Mouse (Mus musculus) embryo, embryonic 10 days (tissue): ENCODE results near the gene Gm15319.
"Not testable (repeated sequence)": the region's sequence is repeated elsewhere in the genome, so short reads cannot be mapped to it uniquely, and the experiment has no call there.

Experiments used
- DNase-seq: peaks from one replicate; pipeline ENCODE4 v3.0.0-alpha.2; 2015; ENCODE audit warnings: low spot score

Gene Gm15319

DNA sequence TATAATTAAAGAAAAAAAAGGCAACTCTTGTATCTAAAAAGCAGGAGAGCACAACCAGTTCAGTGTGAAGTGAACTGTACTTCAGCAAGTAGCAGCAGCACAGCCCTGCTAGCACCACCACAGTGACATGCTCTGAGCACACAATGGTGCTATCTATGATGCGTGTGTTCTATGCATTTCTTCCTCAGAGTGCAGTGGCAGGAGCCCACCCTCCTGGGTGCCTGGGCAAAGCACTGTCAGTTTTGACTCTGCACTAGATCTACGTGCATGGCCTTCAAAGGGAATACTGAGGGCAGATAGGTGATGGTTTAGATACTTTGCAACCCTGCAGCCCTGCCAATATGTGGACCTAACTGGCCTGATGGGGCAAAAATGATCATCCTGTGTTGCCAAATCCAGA, at the start of gene Gm15319:
TSS of gene Gm15319 (minus strand) at position 101 of the 400 bp plus-strand sequence.
- not testable (repeated sequence) for DNase-seq

DNA sequence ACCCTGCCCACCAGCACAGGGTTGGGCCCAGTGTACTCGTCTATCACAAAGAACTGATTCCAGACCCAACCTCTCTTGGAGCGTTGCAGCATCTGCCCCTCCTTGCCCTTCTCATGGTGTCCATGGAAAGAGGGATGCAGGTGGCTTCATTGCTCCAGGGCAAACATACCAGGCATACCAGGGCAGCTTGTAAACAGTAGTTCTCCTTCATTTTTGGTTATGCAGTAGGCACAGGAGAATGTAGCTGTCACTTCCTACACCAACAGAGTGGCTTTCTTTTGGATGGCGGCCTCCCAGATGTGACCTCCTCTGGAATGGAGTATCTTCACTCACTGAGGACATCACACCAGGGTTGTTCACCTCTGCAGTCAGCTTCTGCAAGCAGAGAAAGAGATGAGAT, 47.3 kb upstream of the Gm15319 start:
- DNase-seq: not testable (repeated sequence)

DNA sequence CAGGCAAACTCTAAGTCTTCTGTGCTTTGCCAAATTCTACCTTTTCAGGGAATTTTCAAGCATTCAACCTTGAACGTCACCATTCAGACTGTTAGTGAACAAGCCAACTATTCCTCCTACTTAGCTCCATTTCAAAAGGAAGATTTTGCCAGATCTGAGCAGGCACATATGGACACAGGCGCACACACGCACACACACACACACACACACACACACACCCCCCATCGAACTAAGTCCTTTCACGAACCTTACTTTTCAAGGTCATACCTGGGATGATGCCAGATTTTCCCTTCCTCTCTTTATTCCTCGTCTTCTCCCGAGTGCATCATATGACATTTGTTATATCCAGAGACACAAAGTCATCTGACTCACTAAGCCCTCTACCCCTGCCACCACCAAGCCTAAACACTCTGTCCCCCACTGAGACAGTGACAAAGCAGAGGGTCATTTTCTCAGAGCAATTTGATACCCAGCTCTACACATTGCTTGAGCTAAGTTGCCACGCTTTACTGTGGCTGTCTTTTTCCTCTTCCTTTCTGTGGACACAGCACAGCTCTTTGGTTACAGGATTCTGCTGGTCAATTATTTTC, 45.5 kb upstream of the Gm15319 start:
- DNase-seq: peak; percentile 1

DNA sequence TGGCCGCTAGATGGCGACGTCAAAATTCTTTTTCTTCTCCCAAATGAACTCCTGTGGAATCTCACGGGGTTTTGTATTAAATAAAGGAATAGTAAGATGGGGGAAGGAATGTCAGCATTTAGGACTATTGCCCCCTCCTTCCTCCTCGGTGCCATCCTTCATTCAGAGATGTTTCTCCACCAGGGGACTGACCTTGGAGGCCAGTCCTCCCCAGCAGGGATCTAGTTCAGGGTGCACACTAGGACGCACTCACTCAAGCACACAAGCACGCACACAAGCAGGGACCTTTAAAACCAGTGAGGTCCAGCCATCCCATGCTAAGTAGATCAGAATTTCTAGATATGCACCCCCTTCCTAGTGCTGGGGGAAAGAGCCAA, 26.3 kb upstream of the Gm15319 start:
- DNase-seq: not testable (repeated sequence)

DNA sequence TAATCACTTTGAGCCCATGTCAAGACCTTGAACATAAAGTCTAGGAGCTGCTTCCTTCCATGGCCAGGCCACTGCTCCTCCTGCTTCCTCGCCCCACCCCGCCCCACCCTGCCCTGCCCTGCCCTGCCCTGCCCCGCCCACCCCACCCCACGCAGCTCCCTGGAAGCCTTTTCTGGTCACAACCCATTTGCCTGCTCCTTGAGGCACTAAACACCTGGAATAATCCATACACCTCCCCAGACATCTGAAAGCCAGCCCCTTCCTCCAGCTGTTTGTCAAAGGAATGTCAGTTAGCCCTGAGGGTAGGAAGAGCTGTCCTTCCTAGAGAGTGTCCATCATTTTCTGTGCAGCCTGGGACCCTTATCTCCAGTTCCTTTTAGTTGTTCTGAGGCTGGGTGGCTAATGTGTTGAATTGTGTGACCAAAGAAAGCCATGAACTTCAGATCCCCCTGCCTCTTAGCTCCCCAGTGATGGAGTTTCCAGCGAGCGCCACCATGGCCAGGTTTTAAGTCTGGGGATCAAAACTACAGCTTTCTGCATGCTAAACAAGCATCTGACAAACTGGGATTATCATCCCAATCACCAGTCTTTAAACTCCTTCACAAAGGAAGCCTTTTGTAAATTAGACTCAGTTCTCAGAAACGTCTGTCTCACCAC, 25.8 kb upstream of the Gm15319 start:
- not testable (repeated sequence) for DNase-seq

DNA sequence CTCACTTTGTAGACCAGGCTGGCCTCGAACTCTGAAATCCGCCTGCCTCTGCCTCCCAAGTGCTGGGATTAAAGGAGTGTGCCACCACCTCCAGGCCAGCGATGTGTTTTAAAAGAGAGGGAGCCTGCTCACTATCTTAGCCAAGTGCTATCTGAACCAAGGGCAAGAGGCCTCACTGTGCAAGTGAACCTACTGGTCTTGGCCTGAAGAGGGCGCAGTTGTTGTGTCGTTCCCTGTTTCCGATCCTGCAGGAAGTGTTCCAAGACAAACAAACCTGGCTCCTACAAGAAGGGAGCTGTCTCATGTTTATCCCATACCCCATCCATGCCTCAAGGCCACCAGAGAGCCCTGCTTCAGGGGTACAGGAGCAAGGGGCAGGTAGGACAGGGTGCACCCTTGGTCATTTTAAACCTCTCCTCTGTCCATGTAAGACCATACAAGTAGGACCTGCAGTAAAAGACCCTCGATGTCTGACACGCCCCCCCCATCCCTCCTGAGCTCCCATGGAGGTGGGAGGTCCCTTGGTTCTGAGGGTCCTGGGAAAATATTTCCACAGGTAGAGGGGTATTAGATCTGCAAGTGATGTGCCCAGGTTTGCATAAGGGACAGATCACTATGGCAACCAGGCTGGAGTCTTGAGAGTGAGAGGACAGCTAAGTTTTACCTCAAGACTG, 24.2 kb upstream of the Gm15319 start:
- peak; percentile 0 for DNase-seq

DNA sequence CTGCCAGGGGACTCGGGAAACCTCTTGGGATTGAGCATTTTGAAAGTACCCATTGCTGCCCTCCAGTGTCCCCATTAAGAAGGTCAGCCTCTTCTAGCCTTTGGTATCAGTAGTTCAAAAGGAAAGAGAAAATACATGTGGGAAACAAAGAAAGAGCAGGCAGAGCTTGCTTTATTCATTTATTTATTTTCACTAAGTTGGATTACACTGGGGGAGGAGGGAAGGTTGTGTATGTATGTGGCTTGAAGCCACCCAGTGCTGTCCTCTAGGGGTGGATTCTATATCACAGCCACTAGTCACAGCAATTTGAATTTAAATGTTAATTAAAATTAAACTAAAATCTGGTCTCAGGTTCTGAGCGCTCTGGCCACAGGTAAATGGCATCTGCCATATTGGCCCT, 22.0 kb upstream of the Gm15319 start:
- not testable (repeated sequence) for DNase-seq

DNA sequence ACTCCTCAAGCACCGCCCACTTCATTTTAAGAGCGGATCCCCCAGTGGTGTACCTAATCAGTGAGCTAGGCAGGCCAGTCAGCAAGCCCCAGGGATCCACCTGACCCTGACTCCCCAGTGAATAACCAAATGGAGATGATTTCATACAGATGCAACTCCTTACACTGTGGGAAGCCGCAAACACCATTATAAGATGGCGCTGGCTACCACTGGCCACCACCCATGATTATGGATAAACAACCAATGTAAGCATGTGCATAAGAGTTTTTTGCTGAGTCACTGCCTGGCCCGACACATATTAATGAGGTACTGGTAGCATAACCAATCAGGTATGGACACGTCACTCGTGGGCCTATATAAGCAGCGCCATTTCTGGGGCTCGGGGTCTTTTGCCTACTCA, 21.1 kb upstream of the Gm15319 start:
- DNase-seq: not testable (repeated sequence)

DNA sequence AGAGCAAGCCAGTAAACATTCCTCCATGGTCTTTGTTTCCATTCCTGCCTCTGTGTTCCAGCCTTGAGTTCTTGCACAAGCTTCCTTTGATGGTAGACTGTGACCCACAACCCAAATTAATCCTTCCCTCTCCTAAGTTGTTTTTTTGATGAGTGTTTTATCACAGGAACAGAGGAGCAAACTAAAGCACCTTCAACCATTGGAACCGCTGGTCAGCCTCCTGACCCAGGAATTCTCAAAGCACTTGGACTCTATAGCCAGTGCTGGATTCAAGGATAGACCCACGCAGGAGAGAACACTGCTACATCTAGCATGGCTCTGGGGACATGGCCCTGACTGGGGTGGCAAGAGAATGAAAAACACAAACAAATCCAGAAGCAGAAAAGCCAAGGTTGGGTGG, 19.1 kb upstream of the Gm15319 start:
- DNase-seq: not testable (repeated sequence)

DNA sequence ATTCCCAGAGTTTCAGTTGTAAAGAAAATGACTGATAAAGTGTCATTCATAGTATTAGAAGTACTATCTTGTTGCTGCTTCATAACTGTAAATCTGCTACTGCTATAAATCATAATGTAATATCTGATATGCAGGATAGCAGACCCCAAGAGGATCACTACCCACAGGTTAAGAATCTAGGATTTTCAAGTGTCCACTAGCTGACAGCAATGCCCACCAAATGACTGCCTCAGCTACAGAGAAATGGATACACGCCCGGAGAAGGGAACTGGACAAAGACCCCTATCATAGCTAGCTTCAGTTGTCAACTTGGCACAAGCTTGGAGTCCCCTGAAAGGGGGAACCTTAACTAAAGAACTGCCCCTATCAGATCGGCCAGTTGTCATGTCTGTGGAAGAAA, 18.6 kb upstream of the Gm15319 start:
- DNase-seq: not testable (repeated sequence)

DNA sequence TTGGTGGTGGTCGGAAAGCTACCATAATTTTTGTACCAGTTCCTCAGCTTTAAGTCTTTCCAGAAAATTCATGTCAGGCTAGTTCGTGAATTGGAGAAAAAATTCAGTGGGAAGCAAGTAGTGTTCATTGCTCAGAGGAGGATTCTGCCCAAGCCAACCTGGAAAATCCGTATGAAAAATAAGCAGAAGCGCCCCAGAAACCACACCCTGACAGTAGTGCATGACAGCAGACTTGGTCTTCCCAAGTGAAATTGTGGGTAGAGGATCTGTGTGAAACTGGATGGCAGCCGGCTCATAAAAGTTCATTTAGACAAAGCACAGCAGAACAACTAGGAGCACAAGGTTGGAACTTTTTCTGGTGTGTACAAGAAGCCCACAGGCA, 18.2 kb upstream of the Gm15319 start:
- not testable (repeated sequence) for DNase-seq

DNA sequence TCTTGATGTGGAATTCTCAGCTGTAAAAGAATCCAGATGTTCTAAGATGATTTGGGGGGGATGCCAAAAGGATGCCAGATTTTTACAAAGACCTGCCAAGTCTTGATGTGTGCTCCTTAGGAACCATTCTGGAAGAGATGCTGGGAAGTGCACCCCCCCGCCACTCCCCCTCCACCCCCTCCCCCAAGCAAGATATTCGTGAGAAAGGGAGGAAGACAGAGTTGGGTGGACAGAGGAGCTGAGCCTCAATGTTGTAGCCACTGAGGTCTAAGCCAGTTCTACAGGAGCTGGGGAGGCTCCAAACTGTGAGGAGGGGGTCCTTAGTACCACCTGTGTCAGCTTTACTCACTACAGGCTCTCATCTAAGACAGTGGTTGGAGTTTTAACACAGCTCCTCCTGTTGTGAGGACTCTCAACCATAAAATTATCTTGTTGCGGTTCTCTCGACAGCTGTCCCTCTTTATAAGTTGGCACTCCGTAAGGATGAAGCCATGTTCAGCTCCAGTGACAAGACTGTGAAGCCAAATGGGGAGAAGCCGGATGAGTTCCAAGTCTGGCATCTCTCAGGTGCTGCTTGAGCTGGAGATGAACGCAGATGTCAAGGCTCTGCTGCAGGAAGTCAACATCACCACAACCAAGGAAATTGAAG, 17.7 kb upstream of the Gm15319 start:
- not testable (repeated sequence) for DNase-seq

DNA sequence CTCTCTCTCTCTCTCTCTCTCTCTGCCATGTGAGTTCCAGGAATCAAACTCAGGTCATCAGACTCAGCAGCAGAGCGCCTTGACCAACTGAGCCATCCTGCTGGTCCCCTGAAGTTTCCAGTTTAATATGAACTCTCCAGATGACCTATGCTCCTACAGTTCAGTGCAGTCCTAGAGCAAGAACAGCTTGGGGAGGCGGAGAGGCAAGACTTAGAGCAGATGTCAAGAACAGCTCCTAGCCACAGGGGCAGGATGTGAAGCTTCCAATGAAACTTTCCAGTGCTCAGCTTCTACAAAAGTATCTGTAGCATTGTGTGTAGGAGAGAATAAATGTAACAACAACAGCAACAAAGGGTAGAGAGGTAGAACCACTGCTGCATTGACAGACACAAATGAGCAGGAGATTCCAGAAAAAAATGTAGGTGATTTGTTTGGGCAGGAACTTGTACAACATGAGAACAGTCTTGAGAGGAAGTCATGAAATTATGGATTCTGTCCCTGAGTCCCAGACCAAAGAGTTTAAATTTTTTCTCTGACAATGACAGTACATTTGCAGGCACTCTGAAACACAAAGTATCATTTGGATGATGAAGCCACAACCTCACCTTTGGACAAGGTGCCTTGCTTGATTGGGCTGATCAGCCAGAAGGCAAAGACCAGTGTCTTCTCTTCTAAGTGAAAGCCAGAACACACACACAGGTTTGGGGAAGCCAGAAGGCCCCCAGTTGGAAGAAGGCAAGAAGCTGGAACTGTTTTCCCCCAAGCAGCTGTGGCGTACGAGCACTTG, 16.8 kb upstream of the Gm15319 start:
- DNase-seq: not testable (repeated sequence)

DNA sequence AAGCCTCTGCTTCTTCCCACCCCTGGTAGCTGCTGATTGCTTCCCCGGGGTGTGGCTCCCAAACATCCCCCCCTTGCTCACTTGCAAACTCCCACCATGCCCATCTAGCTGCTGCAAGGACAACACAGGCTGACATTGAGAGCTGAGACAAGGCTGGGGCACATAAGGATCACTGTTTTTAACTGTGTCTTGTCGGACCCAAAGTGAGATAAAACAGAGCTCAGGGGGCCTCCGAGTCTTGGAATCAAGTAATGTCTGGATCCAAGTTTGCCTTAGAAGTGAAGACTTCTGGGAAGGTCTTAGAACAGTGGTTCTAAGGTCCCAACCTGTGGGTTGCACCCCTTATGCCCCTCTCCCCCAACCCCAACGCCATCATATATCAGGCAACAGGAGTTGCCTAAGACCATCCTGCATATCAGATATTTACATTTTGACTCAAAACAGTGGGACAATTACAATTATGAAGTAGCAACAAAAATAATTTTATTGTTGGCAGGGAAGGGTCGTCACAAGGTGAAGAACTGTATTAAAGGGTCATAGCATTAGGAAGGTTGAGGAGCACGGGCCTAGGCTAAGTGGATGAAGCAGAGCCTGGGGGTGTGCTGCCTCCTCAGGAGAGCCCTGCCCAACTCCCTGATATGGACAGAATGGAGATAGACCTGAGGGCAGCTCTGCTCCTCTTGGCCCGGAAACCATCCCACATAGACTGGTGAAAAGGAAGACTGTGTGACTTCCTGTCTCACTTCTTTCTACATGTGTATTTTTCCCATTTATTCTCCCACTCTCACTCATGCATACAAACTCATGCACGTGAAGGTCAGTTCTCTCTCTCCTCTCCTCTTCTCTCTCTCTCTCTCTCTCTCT, 16.0 kb upstream of the Gm15319 start:
- not testable (repeated sequence) for DNase-seq

DNA sequence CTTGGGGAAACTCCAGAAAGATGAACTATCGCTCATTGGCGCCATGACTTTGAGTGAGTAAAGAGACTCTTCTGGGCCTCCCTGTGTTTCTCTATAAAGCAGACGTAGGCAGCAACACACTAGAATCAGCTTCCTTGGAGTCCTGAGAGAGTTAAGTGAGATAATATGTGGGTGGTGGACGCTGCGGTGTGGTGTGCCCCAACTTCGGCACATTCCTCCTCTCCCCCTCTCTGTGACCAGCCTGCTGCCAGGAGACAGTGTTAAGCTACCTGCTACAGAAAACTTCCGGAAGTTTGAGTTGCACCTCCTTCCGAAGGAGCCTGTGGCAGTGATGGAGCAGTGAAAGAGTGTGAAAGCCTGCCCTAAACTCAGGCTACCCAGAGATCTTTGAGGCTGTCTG, 15.3 kb upstream of the Gm15319 start:
- not testable (repeated sequence) for DNase-seq

DNA sequence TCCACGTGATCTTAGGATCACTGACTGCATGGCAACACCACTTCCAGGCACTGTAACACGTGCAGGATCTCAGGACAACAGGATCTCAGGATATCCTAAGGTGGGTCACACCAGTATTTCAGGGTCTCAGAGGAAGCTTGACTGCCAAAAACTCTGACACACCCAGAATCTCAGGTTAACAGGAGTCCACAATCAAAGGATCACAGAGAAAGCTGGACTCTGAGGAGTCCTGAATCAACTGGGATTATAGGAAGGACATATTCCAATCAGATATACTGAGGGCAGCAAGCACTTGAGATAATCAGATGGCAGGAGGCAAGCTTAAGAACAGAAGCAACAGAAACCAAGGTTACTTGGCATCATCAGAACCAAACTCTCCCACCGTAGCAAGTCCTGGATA, 12.7 kb upstream of the Gm15319 start:
- DNase-seq: not testable (repeated sequence)

DNA sequence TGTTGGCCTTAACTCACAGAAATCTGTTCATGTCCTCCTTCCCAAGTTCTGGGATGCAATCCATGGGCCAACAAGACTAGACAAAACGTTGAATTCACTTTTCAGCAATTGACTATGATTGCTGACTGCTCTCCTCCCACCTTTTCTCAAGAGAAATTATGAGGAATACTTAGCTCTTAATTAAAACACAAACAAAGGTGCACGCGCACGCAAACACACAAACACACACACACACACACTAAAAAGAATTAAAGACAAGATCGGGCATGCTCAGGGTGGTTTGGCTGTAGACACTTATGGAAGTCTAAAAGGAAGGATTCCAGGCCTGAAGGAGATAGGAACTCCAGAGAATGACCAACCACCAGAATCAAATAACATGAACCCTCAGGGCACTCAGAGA, 6.6 kb downstream of the Gm15319 start:
- not testable (repeated sequence) for DNase-seq

DNA sequence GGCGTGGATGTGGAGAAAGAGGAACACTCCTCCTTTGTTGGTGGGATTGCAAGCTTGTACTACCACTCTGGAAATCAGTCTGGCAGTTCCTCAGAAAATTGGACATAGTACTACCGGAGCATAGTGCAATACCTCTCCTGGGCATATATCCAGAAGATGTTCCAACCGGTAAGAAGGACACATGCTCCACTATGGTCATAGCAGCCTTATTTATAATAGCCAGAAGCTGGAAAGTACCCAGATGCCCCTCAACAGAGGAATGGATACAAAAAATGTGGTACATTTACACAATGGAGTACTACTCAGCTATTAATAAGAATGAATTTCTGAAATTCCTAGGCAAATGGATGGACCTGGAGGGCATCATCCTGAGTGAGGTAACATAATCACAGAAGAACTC, 9.4 kb downstream of the Gm15319 start:
- DNase-seq: not testable (repeated sequence)

DNA sequence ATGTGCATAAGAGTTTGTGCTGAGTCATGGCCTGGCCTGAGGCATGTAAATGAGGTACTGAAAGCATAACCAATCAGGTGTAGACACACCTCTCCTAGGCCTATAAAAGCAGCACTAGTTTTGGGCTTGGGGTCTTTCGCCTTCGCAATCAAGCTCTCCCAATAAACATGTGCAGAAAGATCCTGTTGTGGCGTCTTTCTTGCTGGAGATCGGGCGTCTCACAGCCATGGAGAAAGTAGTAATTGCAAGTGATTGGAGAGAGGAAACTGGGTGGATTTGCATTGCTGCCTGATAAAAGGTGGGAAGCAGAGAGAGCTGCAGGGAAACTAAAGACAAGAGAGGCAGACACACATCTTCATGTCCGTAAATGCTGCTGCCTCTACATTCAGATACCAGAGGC, 60.3 kb downstream of the Gm15319 start:
- DNase-seq: not testable (repeated sequence)

DNA sequence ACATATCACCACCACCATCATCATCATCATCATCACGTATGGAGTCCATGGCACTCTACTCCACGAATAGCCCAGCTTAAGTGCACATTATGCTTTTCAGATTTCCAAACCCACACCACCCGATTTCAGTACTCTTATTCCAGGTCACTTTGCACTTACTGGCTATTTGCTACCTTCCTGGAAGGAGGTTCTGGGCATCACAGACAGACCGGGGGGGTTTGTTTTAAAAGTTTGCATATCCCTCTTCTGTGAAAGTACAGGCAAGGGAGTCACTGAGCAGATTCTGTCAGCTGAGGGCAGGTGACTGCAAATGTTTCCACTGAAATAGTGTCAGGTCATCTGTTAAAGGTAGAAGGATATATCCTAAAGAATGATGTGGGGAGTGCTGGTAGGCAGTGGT, 63.0 kb downstream of the Gm15319 start:
- DNase-seq: peak; percentile 2

DNA sequence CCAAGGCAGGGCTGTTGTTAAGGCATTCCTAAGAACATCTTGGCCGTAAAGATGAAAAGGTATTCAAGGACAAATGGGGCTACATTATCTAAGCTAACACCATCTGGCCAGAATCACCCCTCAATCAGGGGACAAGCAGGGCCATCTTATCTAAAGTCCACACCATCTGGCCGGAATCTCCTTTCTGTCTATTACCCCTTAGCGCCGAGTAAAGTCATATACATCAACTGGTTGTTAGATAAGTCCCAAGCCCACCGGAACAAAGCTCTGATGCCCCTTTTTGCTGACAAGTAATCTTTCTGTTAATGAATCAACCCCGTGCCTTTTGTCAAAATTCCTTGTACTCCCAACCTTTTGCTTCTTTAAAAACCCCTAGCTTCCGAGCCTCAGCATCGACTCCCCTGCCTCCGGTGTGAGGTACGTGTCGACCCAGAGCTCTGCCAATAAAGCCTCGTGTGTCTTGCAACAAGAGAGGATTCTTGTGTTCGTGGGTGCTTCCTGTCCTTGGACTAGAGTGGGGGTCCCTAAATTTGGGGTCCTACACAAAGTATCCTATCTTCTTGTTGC, 65.0 kb downstream of the Gm15319 start:
- DNase-seq: peak; percentile 3
